Mouse (Mus musculus) G1E-ER4 (cell line): Measurements from ENCODE around the gene Ces1f. TPM values are rescaled to one million over a fixed set of nuclear protein-coding genes. Genes with fewer than 3 reads are reported as not detected.

Source experiments
- GATA1 ChIP-seq: IDR thresholded peaks from one replicate; pipeline ENCODE4 v1.8.0; 2012; ENCODE audit warnings: low read length, inconsistent platforms
- polyA plus RNA-seq: library from polyadenylated mRNA; stranded (reverse); fragments of >175 nt; gene quantifications from 2 replicates; pipeline ENCODE4 v1.2.3, GENCODE M21; 2012

Ces1f gene
- polyA plus RNA-seq, 1 experiment = not detected

GRCm38 (mm10) chr8:93228673-93229370 is 50.7 kb downstream of the Ces1f start:
- no peak for TF ChIP-seq GATA1

GRCm38 (mm10) chr8:93221896-93222295 is 57.7 kb downstream of the Ces1f start:
- no peak for TF ChIP-seq GATA1

GRCm38 (mm10) chr8:93217867-93218266 is 61.7 kb downstream of the Ces1f start:
- TF ChIP-seq GATA1 = no peak

- no peak for TF ChIP-seq GATA1
Measured at GRCm38 (mm10) chr8:93217375-93217774, 62.2 kb downstream of the Ces1f start.

- no peak for TF ChIP-seq GATA1
Measured at GRCm38 (mm10) chr8:93211091-93211490, 68.5 kb downstream of the Ces1f start.

Other genes with a start within 250 kb of the Ces1f start
- gene Ces1a, start 231.6 kb downstream of the Ces1f start, polyA plus RNA-seq = not detected in 2 replicates
- gene Ces1b, start 199.7 kb downstream of the Ces1f start, polyA plus RNA-seq = not detected in 2 replicates
- gene Ces1c, start 148.5 kb downstream of the Ces1f start, polyA plus RNA-seq = not detected in 2 replicates
- not detected in 2 replicates for gene Ces1d, start 81.9 kb downstream of the Ces1f start, polyA plus RNA-seq
- gene Ces1e, start 50.1 kb downstream of the Ces1f start, polyA plus RNA-seq = not detected in 2 replicates
- gene Ces1g, start 57.6 kb upstream of the Ces1f start, polyA plus RNA-seq = not detected in 2 replicates
- not detected in 2 replicates for gene Ces1h, start 100.0 kb upstream of the Ces1f start, polyA plus RNA-seq